Mouse (Mus musculus): ENCODE results near the gene Tor3a. TPM values are rescaled to one million over a fixed set of nuclear protein-coding genes. Genes with fewer than 3 reads are reported as not detected.
A peak's percentile ranks its signal among the peaks of the same experiment; 100 is the strongest.

The Tor3a gene
- polyA plus RNA-seq, 1 experiment from 2014 or later = 19.9 TPM

DNA sequence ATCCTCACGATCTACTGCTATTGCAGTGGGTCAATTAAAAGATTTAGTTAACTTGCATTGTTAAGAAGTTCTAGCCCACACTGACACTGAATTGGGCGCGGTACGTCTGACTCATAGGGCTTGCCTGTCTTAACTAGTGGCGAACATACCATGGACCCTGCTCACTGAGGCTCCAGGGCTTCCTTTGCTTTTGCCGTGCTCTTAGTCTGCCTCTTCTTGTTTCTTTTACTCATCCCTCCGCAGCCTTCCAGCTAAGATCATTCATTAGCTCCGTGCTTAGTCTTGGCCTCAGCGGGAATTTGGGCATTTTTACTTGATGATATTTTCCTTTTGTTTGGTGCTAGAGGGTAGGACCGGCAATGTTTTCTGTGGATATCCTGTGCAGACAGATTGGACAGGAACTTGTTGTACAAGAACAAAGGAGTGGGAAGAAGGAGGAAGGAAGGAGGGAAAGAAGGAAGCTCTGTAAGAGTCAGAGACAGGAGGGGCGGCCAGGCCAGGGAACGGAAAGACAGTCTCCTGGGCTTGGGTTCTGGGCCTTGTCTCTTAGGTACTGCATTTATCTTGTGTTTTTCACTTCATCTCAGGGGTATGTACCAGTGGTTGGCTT is 57.1 kb downstream of the Tor3a start:
- Histone ChIP-seq H3K9ac (ENCODE audit: low read depth, low read length) (no peak overlapping the region), H3K36me3 (ENCODE audit: insufficient read depth, low read length) (no peaks in the 10 kb centered on the region), H3K4me2 (ENCODE audit: low read length) (peak overlapping the region; percentile 2; the same call in 1 of the 2 replicates), H3K4me3 (replicated peaks; ENCODE audit: low read depth, low read length) (no peak overlapping the region), H3K9me3 (replicated peaks; ENCODE audit: low read length) (no peaks in the 10 kb centered on the region), H3K27me3 (ENCODE audit: insufficient read depth, low read length) (no peaks in the 10 kb centered on the region), H3K27ac (peak overlapping the region; percentile 27; the same call in 1 of the 2 replicates), H3K4me1 (replicated peaks; ENCODE audit: insufficient read depth, low read length) (peaks cover 12% of the 10 kb centered on the region)
- DNase-seq (ENCODE audit: low spot score) (no peak), ATAC-seq (replicated peaks; ENCODE audit: low FRiP score, low read depth) (no peak)
- WGBS = 45% methylated on average over 12 of the region's 12 CpGs
- TF ChIP-seq CTCF (IDR thresholded peaks at IDR 0.05; ENCODE audit: low read depth) = no peak

- peaks cover 12% of the 10 kb centered on the region for H3K4me1 ChIP-seq (replicated peaks; ENCODE audit: insufficient read depth, low read length)
- peak overlapping the region; percentile 65 for H3K27ac ChIP-seq
- 12% methylated on average over 13 of the region's 13 CpGs for WGBS
- DNase-seq (ENCODE audit: low spot score) (peak; percentile 90), ATAC-seq (replicated peaks; ENCODE audit: low FRiP score, low read depth) (peak; percentile 91)
- H3K27me3 ChIP-seq (ENCODE audit: insufficient read depth, low read length) = no peaks in the 10 kb centered on the region
- no peak overlapping the region for H3K4me3 ChIP-seq (replicated peaks; ENCODE audit: low read depth, low read length)
- peak overlapping the region; percentile 46 for H3K4me2 ChIP-seq (ENCODE audit: low read length)
- no peaks in the 10 kb centered on the region for H3K9me3 ChIP-seq (replicated peaks; ENCODE audit: low read length)
- no peak for TF ChIP-seq CTCF (IDR thresholded peaks at IDR 0.05; ENCODE audit: low read depth)
- H3K36me3 ChIP-seq (ENCODE audit: insufficient read depth, low read length) = no peaks in the 10 kb centered on the region
- no peak overlapping the region for H3K9ac ChIP-seq (ENCODE audit: low read depth, low read length)
These were observed 58.6 kb downstream of the Tor3a start for GRCm38 (mm10) chr1:156615381-156616133.

- H3K36me3 ChIP-seq (ENCODE audit: insufficient read depth, low read length) = no peaks in the 10 kb centered on the region
- WGBS = 78% methylated on average over 1 of the region's 1 CpGs
- no peaks in the 10 kb centered on the region for H3K27me3 ChIP-seq (ENCODE audit: insufficient read depth, low read length)
- H3K9me3 ChIP-seq (replicated peaks; ENCODE audit: low read length) = no peaks in the 10 kb centered on the region
- TF ChIP-seq CTCF (IDR thresholded peaks at IDR 0.05; ENCODE audit: low read depth) = peak; percentile 61
- ATAC-seq (replicated peaks; ENCODE audit: low FRiP score, low read depth) = no peak
- no peak overlapping the region for H3K4me3 ChIP-seq (replicated peaks; ENCODE audit: low read depth, low read length)
- no peak overlapping the region for H3K4me2 ChIP-seq (ENCODE audit: low read length)
- H3K27ac ChIP-seq = peak overlapping the region; percentile 65
- peak; percentile 41 for DNase-seq (ENCODE audit: low spot score)
- no peak overlapping the region for H3K9ac ChIP-seq (ENCODE audit: low read depth, low read length)
- H3K4me1 ChIP-seq (replicated peaks; ENCODE audit: insufficient read depth, low read length) = peaks cover 12% of the 10 kb centered on the region
These were observed 59.4 kb downstream of the Tor3a start for GRCm38 (mm10) chr1:156614710-156615109.

DNA sequence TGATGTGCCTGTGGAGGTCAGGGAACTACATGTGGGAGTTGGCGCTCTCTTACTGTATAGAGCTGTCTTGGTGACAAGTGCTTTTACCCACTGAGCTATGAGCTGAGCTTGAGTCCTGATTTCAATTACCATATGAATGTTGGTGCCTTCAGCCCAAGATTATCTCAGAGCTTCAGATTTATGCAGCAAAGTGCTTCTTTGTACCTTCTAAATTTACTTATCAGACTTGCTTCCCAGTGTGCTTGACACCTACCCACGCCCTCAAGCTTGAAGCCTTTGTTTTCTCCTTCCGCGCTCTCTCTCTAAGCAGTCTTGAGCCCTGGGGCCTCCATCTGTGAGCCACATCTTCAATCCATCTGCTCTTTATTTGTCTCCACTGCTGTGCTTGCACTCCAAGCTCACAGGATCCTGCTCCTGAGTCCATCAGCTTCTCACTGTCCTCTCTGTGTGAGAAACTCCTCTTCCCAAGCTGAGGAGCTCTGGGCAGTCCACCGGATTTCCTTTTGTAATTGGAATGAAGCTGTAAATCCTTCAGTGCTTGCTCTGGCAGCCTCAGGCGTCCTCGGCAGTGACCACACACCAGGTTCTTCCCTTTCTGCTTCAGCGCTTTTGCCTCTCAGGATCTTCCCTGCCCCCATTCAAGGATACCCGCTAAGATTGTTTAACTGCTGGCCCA is 60.2 kb downstream of the Tor3a start:
- 16% methylated on average over 9 of the region's 9 CpGs for WGBS
- H3K27ac ChIP-seq = peak overlapping the region; percentile 81
- peak; percentile 46; the same call in 1 of the 2 replicates for ATAC-seq (replicated peaks; ENCODE audit: low FRiP score, low read depth)
- peak overlapping the region; percentile 38 for H3K4me2 ChIP-seq (ENCODE audit: low read length)
- no peaks in the 10 kb centered on the region for H3K27me3 ChIP-seq (ENCODE audit: insufficient read depth, low read length)
- H3K4me1 ChIP-seq (replicated peaks; ENCODE audit: insufficient read depth, low read length) = peaks cover 12% of the 10 kb centered on the region
- no peak for TF ChIP-seq CTCF (IDR thresholded peaks at IDR 0.05; ENCODE audit: low read depth)
- no peaks in the 10 kb centered on the region for H3K9me3 ChIP-seq (replicated peaks; ENCODE audit: low read length)
- H3K4me3 ChIP-seq (replicated peaks; ENCODE audit: low read depth, low read length) = no peak overlapping the region
- H3K9ac ChIP-seq (ENCODE audit: low read depth, low read length) = no peak overlapping the region
- peak; percentile 90 for DNase-seq (ENCODE audit: low spot score)
- no peaks in the 10 kb centered on the region for H3K36me3 ChIP-seq (ENCODE audit: insufficient read depth, low read length)

DNA sequence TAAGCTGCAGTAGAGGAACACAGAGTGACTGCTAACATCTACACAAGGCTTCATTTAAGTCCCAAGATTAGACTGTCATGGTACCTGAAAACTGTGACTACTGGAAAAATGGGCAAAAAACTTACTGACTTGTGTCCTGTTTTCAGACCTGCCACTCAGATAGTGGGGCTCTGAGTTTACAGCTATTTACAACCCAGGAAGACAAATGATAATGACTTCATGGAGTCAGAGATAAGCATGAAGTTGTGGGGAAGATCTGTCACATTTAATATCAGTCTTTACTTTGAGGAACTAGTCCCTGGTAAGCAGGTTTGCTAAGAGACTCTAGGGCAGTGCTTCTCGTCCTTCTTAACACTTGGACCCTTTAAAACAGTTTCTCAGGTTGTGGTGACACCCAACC is 63.9 kb downstream of the Tor3a start:
- no peak overlapping the region for H3K4me2 ChIP-seq (ENCODE audit: low read length)
- no peak overlapping the region for H3K9ac ChIP-seq (ENCODE audit: low read depth, low read length)
- peaks cover 7% of the 10 kb centered on the region for H3K4me1 ChIP-seq (replicated peaks; ENCODE audit: insufficient read depth, low read length)
- no peak for ATAC-seq (replicated peaks; ENCODE audit: low FRiP score, low read depth)
- H3K4me3 ChIP-seq (replicated peaks; ENCODE audit: low read depth, low read length) = no peak overlapping the region
- no peak for TF ChIP-seq CTCF (IDR thresholded peaks at IDR 0.05; ENCODE audit: low read depth)
- H3K27ac ChIP-seq = no peak overlapping the region
- H3K9me3 ChIP-seq (replicated peaks; ENCODE audit: low read length) = no peaks in the 10 kb centered on the region
- H3K27me3 ChIP-seq (ENCODE audit: insufficient read depth, low read length) = no peaks in the 10 kb centered on the region
- 91% methylated on average over 1 of the region's 1 CpGs for WGBS
- no peak for DNase-seq (ENCODE audit: low spot score)
- H3K36me3 ChIP-seq (ENCODE audit: insufficient read depth, low read length) = no peaks in the 10 kb centered on the region

DNA sequence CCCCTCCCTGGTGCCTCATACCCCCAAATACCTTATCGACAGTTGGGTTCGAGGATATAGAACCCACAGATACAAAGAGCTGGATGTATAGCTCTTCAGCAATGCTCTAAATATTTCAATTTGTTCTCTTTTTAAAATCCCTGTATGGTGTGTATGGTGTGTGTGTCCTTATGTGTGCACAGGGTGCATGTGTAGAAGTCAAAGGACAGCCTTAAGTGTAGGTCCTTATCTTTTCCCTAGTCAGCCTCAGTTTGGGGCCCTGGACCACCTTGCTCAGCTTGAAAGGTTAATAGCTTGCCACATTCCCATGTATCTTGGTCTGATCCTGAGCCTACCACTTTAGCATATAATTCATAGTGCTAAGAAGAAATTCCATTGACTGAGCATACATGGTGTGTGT is 65.7 kb downstream of the Tor3a start:
- ATAC-seq (replicated peaks; ENCODE audit: low FRiP score, low read depth) (no peak), DNase-seq (ENCODE audit: low spot score) (no peak)
- 97% methylated on average over 2 of the region's 2 CpGs for whole genome bisulfite sequencing

More for the DNA sequence above, 65.7 kb downstream of the Tor3a start:
- no peaks in the 10 kb centered on the region for H3K9me3 ChIP-seq (replicated peaks; ENCODE audit: low read length)
- H3K36me3 ChIP-seq (ENCODE audit: insufficient read depth, low read length) = no peaks in the 10 kb centered on the region
- H3K4me1 ChIP-seq (replicated peaks; ENCODE audit: insufficient read depth, low read length) = no peaks in the 10 kb centered on the region; the same call in 1 of the 2 replicates
- no peak for TF ChIP-seq CTCF (IDR thresholded peaks at IDR 0.05; ENCODE audit: low read depth)
- H3K4me3 ChIP-seq (replicated peaks; ENCODE audit: low read depth, low read length) = no peak overlapping the region
- no peak overlapping the region for H3K27ac ChIP-seq
- H3K27me3 ChIP-seq (ENCODE audit: insufficient read depth, low read length) = no peaks in the 10 kb centered on the region
- no peak overlapping the region for H3K4me2 ChIP-seq (ENCODE audit: low read length)
- no peak overlapping the region for H3K9ac ChIP-seq (ENCODE audit: low read depth, low read length)
